Mouse (Mus musculus): ENCODE results near the gene Gm20388.

Gm20388 gene

GRCm38 (mm10) chr8:120390598-120390997 is 480.0 kb downstream of the Gm20388 start:
- in situ Hi-C loops (cut with MboI), result no loop called here

GRCm38 (mm10) chr8:120391856-120392255 is 481.2 kb downstream of the Gm20388 start:
- in situ Hi-C loops (cut with MboI), result no loop called here

GRCm38 (mm10) chr8:120393085-120393484 is 482.4 kb downstream of the Gm20388 start:
- in situ Hi-C loops (cut with MboI), result no loop called here

GRCm38 (mm10) chr8:120393871-120394275 is 483.2 kb downstream of the Gm20388 start:
- in situ Hi-C loops (cut with MboI), result no loop called here

GRCm38 (mm10) chr8:120395892-120396291 is 485.3 kb downstream of the Gm20388 start:
- in situ Hi-C loops (cut with MboI), result no loop called here

- in situ Hi-C loops (cut with MboI), result no loop called here
These were observed 486.1 kb downstream of the Gm20388 start for GRCm38 (mm10) chr8:120396756-120397155.

- in situ Hi-C loops (cut with MboI), result no loop called here
These were observed 487.1 kb downstream of the Gm20388 start for GRCm38 (mm10) chr8:120397444-120398411.

GRCm38 (mm10) chr8:120399212-120399934 is 488.7 kb downstream of the Gm20388 start:
- in situ Hi-C loops (cut with MboI), result no loop called here

- in situ Hi-C loops (cut with MboI), result no loop called here
These were observed 490.6 kb downstream of the Gm20388 start for GRCm38 (mm10) chr8:120401216-120401615.

- in situ Hi-C loops (cut with MboI), result no loop called here
These were observed 491.1 kb downstream of the Gm20388 start for GRCm38 (mm10) chr8:120401712-120402111.

- in situ Hi-C loops (cut with MboI), result no loop called here
These were observed 493.1 kb downstream of the Gm20388 start for GRCm38 (mm10) chr8:120403606-120404269.

- in situ Hi-C loops (cut with MboI), result no loop called here
These were observed 494.0 kb downstream of the Gm20388 start for GRCm38 (mm10) chr8:120404609-120405036.

- in situ Hi-C loops (cut with MboI), result no loop called here
These were observed 495.5 kb downstream of the Gm20388 start for GRCm38 (mm10) chr8:120406008-120406632.

GRCm38 (mm10) chr8:120407701-120408240 is 497.1 kb downstream of the Gm20388 start:
- in situ Hi-C loops (cut with MboI), result no loop called here

- in situ Hi-C loops (cut with MboI), result no loop called here
These were observed 497.9 kb downstream of the Gm20388 start for GRCm38 (mm10) chr8:120408241-120409215.

GRCm38 (mm10) chr8:120409371-120410013 is 498.9 kb downstream of the Gm20388 start:
- in situ Hi-C loops (cut with MboI), result no loop called here

GRCm38 (mm10) chr8:120411059-120411458 is 500.4 kb downstream of the Gm20388 start:
- in situ Hi-C loops (cut with MboI), result no loop called here

- in situ Hi-C loops (cut with MboI), result no loop called here
These were observed 501.2 kb downstream of the Gm20388 start for GRCm38 (mm10) chr8:120411862-120412261.

GRCm38 (mm10) chr8:120412357-120412756 is 501.7 kb downstream of the Gm20388 start:
- in situ Hi-C loops (cut with MboI), result no loop called here
